Mouse (Mus musculus): ENCODE measurements around the gene Bax. TPM values are rescaled to one million over a fixed set of nuclear protein-coding genes. Genes with fewer than 3 reads are reported as not detected.

Bax gene
- total RNA-seq, 2 experiments from 2014 or later, result 9.7 to 12.7 TPM

DNA sequence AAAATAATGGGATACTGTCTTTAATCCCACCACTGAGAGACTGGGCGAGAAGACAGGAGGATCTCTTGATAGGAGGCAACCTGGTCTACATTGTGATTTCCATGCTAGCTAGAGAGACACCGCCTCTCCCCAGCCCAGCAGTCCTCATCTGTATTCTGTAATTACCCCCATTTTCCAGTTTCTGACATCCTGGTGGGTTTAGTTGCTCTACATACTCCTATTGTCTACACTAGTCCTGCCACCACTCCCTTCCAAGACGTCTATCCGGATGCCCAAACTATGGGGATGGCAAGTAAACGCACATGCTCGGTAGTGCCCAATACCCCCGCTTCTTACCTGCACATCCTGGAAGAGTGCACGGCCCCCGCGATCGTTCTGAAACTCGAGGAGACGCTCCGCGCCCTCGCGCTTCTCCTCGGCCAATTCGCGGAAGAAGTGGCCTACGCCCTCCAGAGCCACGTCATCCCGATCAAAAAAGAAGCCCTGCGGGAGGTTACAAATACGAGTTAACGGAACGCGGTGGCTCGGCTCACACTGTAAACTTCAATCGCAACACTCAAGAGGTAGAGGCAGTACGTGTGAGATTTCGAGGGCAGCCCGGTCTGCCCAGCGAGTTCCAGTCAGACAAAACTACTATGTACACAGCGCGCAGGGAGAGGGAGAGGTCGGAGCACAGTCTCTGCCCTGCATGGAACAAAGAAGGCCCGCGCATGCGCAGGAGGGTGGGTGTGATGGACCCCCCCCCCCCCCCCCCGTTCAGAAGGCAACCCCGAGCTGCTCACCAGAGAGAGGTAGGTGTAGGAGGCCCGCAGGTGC, 7.7 kb downstream of the Bax start:
- peak; percentile 8; the same call in 1 of the 2 replicates for ATAC-seq (replicated peaks; ENCODE audit: low FRiP score, poor library complexity, severe bottlenecking)

DNA sequence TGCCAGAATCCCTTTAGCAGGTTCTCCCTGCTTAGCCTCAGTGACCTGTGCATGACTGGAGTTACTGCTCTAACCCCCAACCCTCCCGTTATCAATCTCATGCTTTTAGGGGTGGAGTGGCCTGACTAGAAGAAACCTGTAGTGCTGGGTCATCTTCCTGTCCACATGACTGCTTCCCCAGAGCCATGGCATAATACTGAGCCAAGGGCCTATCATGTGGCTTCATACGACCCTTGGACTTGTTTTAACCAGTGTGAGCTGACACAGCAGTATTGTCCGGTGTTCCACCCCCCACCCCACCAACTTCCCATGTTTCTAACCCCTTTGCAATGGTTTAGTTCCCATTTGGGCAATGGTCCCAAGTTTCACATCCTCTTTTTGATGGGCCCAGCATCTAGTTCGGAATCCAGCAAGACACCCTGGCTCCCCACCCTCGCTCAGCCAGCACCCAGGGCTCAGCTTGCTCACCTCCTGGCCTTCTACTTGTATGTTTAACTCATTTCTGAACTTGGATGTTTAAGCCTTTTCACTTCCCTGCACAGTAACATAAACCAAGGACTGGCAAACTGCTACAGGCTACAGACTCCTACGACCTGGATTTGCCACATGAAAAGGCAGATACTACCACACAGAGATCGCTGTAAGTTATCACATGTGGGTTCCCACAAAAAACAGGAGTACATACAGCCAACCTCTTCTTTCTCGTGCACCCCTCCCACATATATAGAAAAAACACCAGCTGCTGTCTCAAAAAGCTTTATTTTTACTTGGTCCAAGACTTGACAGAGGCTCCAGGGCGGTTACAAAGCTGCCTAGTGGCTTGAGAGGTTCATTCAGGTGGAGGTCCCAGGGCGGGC, 9.3 kb downstream of the Bax start:
- 0 out of 2 replicates have a peak, but pooled peaks have one; percentile 10 for ATAC-seq (replicated peaks; ENCODE audit: low FRiP score, poor library complexity, severe bottlenecking)

DNA sequence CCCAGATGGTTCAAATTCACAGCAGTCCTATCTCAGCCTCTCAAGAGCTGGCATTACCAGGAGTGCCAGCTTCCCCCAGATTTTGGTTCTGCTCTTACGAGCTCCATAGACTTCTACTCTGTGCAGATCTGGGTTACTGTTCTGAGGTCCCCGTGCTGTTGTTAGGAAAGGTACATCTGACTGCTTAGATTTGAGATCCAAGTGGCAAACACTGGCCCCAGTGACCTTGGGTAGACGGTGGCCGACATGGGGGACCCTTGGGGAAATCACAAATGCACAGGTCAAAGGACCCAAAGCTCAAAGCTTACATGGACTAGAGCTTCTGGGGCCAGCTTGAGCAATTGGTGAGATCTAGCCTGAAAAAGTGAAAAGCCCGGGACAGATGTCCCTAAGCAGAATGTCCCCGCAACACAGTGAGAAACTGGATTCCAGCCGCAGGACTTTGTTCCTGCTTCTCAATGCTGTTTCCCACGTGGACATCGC, 9.9 kb downstream of the Bax start:
- ATAC-seq (replicated peaks; ENCODE audit: low FRiP score, poor library complexity, severe bottlenecking), result no peak

DNA sequence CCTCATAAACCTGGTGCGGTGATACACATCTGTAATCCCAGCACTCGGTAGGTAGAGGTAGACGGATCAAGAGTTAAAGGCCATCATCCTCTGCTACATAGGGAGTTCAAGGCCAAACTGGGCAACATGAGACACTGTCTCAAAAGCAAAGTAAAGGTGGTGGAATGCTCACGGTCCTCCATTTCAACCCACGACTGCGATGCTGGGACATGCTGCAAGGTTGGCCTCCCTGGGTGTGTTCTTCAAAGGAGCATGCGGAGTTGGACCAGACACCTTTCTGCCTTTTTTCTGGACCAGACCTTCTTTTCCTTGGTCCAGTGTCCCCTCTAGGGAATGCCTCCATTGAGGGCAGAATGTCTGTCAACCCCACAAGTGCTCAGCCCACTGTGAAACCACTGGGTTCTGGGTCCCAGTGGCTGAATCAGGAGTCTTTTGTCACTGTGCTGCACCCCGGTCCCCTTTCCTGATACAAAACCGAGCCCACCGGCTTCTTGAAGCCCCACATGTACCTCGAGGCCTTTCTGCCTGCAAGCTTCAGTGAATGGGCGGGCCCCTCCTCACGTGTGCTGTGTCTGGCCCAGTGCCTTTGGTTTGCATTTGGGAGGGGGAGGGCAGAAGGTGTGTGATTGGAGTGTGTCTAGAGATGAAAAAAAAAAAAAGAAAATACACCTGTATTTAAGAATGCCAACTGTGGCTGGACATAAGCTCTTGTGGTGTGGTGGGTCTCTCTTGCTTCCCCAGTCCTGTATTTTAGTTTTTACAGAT, 10.6 kb downstream of the Bax start:
- ATAC-seq (replicated peaks; ENCODE audit: low FRiP score, poor library complexity, severe bottlenecking), result no peak

DNA sequence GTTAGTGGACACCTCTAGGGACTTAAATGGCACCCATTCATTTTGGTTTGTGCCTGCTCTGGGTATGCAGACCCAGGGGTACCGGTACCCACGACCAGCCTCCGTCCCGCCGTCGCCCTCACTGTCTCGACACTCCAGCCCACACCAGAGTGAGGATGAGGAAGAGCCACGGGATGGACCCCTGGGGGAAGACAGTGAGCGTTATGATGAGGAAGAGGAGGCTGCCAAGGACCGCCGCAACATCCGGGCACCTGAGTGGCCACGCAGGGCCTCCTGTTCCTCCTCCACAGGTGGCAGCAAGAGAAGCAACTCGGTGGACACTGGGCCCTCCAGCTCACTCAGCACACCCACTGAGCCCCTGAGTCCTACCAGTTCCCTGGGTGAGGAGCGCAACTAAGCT, 11.7 kb downstream of the Bax start:
- ATAC-seq (replicated peaks; ENCODE audit: low FRiP score, poor library complexity, severe bottlenecking), result no peak

DNA sequence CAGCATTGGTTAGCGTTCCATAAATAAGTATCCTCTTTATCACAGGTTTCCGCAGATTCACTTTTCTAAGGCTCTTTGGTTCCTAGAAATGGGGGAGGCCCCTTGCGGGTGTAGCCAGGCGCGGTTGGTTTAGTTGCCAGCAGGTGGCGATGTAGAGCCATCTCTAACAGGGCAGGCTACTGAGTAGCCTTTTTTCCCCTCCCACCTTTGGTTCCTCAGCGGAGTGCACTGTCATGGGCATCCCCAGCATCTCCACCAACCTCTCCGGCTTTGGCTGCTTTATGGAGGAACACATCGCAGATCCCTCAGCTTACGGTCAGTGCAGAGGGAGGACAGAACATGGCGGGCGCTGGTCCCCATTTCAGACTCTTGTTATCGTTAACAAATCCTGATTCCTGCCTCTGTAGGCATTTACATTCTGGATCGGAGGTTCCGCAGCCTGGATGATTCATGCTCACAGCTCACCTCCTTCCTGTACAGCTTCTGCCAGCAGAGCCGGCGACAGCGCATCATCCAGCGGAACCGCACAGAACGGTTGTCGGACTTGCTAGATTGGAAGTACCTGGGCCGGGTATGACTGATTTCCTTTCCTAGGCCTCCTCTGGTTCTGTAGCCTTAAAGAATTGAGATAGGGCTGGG, 15.2 kb downstream of the Bax start:
- ATAC-seq (replicated peaks; ENCODE audit: low FRiP score, poor library complexity, severe bottlenecking), result peak; percentile 89

DNA sequence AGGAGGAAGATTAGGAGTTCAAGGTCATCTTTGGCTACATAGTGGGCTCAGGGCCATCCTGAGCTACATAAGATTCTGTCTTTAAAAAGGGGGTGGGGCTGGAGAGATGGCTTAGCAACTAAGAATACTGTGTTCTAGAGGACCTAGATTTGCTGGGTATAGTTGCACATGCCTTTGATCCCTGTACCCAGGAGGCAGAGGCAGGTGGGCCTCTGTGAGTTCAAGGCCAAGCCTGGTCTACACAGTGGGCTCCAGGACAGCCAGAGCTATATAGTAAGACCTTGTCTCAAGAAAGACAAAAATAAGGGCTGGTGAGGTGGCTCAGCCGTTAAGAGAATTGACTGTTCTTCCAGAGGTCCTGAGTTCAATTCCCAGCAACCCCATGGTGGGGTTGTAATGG, 16.7 kb downstream of the Bax start:
- no peak for ATAC-seq (replicated peaks; ENCODE audit: low FRiP score, poor library complexity, severe bottlenecking)

DNA sequence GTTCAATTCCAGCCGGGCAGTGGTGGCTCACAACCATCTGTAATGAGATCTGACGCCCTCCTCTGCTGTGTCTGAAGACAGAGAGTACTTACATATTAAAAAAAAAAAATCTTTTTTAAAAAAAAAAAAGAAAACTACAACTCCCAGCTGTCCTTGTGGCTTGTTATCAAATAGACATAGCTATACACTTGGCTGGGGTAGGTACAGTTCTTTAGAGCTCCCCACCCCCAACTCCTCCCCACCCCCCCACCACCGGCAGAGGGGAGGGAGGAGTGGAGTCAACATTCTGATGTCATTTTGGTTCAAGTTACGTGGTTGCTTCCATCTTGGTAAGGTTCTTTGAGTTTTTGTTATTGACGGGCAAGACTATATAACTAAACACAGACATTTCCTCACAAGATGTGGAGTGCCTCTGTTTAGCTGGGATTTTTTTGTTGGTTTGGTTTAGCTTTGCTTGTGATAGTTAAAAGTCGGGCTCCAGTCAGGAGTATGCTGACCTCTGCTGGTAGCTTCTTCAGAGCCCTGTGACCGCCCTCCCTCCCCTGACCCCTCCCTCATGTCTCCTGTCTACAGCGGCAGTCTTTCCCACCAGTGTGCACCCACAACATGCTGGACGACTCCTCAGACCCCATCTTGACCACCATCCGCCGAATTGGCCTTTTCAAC, 19.2 kb downstream of the Bax start:
- no peak for ATAC-seq (replicated peaks; ENCODE audit: low FRiP score, poor library complexity, severe bottlenecking)

DNA sequence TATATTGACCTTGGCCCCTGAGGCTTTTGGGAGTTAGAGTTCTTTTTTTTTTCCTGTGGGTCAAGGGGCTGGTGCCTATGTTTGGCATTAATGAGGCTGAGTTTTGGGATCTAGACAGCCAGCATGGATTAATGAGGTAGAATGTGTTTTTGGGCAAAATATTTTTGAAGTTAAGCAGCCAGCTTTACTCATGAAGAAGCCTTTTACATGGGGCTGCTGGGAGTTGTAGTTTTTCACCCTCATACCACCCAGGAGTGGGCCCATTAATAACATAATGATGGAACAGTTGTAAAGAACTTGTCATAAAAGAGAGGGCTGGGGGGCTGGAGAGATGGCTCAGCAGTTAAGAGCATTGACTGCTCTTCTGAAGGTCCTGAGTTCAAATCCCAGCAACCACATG, 20.1 kb downstream of the Bax start:
- ATAC-seq (replicated peaks; ENCODE audit: low FRiP score, poor library complexity, severe bottlenecking), result no peak

DNA sequence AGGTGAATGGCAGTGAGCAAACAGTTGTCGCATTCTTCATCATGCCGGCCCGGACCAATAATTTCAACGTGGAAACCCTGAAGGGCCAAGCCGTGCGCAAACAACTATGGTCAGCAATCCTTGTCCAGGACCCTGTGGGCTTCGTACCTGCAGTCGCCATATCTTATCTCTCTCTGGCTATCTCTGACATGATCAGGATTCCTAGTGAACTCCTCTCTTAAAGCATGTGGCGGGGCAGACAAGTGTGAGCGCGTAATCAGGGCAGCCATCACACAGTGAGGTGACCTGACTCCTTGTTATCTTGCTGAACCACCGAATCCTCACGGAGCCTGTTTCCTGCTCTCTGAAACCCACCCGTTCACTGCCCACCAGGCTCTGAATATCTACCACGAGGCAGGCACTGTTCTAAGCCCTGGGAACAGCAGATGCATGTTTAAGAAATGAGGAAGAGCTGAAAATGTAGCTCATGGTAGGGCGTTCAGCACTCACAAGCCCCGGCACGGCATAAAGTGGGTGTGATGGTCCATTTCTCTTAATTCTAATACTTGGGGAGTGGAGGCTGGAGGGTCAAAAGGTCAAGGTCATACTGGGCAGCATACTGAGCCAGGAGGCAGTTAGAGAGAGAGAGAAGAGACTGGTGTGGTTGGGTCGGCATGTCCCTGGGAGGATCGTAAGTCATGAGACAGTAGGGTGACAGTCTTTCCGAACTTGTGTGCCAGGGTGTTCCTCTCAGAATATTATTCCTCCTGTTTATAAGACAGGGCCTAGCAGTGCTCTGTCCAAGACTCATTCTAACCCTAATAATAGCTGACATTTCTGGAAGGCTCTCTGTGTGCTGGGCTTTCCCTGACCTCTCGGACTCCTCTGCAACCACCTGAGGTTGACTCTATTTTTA, 22.9 kb downstream of the Bax start:
- no peak for ATAC-seq (replicated peaks; ENCODE audit: low FRiP score, poor library complexity, severe bottlenecking)

DNA sequence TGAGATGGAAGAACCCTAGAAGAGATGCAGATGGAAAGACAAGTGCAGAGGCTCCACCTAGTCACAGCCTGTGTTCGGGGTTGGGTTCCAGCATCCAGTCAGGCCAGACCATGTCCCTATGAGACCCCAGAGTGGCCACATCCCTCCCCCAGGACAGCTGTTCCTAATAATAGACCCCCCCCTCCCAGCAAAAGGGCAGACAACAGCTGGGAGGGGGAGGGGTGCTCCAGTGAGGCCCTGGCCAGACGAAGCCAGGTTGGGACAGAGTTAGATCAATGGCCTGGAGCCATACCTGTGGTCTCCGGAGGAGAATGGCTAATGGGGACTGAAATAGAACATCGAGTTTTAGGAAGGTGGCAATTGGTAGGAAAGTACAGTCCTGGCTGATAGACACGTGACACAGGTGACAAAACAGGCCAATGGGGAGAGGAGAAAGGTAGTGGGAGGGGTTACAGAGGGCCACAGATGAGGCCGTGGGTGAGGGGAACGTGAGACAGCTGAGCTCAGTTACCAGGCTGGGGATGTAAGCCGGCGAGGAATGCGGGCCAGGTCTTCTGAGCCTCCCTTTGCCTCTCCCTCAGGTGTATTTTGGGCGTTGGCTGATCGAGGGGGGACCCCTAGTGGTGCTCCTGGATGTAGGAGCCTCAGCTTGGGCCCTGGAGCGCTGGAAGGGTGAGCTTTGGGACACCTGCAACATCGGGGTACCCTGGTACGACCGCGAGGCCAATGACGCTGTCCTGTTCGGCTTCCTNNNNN, 29.0 kb downstream of the Bax start, which contains the start of gene Ruvbl2:
Gene Ruvbl2 (minus strand): TSS at position 576 of the 756 bp plus-strand sequence.
- ATAC-seq (replicated peaks; ENCODE audit: low FRiP score, poor library complexity, severe bottlenecking), result no peak

DNA sequence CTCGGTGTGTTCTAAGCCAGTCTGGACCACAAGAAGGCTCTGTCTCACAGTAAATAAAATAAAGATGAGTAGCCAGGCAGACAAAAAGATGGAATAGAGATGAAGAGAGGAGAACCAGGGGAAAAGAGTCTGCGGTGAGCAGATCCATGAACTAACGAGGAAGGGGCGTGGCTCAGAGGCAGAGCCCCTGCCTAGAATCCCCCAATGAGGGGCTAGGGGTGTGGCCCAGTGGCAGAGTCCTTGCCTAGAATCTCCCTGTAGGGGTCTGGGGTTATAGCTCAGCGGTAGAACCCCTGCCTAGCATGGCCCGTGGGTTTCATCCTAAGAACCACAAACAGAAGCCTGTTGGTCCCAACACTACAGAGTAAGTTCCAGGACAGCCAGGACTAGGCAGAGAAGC, 29.7 kb downstream of the Bax start:
- ATAC-seq (replicated peaks; ENCODE audit: low FRiP score, poor library complexity, severe bottlenecking), result no peak

DNA sequence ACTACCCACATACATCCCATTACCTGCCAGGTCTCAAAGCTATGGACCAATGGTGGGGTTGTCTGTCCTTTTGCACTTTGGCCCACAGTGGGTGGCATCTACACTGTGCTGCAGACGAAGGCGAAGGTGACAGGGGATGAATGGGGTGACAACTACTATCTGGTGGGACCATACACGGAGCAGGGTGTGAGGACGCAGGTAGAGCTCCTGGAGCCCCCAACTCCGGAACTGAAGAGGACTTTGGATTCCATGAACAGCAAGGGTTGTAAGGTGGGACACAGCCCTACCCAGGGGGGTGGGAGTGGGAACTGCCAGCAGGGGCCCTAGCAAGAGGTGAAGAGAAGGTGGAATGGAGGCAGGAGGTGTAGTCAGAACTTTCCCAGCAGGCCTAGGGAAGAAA, 30.3 kb downstream of the Bax start:
- ATAC-seq (replicated peaks; ENCODE audit: low FRiP score, poor library complexity, severe bottlenecking), result no peak

DNA sequence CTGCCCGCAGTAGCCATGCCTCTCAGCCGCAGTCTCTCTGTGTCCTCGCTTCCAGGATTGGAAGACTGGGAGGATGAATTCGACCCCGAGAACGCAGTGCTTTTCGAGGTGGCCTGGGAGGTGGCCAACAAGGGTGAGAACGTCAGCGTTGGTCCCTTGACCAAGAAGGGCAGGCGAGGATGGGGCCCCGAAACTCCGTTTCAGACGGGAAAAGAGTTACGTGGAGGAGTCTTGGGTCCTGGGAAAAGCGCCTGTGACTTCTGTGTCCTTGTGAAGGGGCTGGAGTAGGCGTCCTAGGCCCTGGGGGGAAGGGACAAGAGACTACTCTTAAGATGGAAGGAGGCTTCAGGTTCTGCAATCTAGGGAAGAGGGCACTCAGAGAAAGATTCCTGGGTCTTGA, 31.7 kb downstream of the Bax start:
- peak; percentile 9; the same call in 1 of the 2 replicates for ATAC-seq (replicated peaks; ENCODE audit: low FRiP score, poor library complexity, severe bottlenecking)

DNA sequence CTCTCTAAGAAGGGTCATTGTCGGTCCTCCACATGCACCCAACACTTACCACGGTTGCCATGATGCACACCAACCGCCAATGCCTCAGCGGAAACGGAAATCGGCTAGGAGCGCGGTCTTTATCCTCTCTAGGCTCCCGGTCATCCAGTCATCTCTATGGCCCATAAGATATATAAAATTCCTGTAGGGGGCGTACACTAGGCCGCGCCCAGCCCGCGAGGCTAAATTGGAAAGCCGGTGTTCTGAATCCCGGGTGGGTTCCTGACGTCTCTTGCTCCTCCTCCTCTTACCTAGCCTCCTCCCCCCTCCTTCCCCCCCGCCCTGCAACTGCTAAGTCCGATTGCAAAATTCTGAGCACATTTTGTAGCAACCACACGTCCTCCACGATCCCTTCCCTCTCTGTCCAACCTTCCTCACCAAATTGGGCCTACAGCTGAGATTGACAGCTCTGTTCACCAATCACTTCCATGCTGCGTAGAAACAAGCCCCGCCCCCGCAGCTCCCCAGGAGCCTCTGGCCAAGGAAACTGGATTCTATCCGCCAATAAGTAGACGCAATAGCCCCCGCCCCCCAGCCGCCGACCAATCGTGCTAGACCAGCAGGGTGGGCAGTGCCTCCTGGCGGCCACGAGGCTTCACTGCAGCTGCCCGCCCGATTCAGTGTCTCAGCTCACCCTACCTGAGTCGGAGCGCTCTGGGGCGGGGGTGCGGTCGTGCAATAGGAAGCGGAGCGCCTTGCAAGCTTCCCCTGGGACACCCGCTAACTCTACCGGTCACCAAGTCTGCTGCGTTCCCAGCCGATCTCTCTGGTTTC, 32.3 kb downstream of the Bax start, which contains the start of gene Gys1:
Gene Gys1 (plus strand): TSS at position 642 of the 813 bp plus-strand sequence.
- ATAC-seq (replicated peaks; ENCODE audit: low FRiP score, poor library complexity, severe bottlenecking), result peak; percentile 91

DNA sequence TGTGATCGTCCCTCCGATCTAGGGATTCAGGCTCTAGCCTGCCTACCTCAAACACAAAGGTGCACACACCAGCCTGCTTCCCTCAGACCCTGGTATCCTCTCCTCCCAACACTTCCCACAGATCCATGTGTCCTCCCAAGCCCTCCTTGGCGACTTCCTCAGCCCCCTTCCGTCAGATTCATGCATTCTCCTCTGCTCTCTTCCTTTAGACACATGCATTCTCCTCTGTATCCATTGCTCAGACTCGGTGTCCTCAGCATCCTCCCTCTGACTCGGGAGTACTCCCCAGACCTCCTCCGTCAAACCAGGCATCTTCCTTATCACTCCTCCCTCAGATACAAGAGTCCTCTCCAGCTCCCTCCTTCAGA, 32.9 kb downstream of the Bax start:
- peak; percentile 5; the same call in 1 of the 2 replicates for ATAC-seq (replicated peaks; ENCODE audit: low FRiP score, poor library complexity, severe bottlenecking)

All from erythroblast, adult 5-6 weeks (primary cell).